Mouse (Mus musculus) myocyte (in vitro differentiated cells): ENCODE measurements at regions not wholly inside any gene's neighbourhood (a gene's known extent, or its start where the extent isn't known, plus 50 kb on each side); places are given as distances from the start of the nearest gene placed in this dataset.

Experiments
- CEBPB ChIP-seq: IDR thresholded peaks from 2 replicates; pipeline ENCODE4 v1.6.1; 2011; ENCODE audit warnings: mild to moderate bottlenecking, moderate library complexity; ENCODE audit not compliant: poor library complexity, insufficient read depth, severe bottlenecking
- MYOG ChIP-seq, 3 experiments: IDR thresholded peaks; one replicate each; pipeline ENCODE4 v1.6.1; 2011; ENCODE audit warnings: control low read depth in 2 of 3, low read depth in 2 of 3, mild to moderate bottlenecking in 2 of 3; ENCODE audit not compliant: insufficient read length in 2 of 3, control insufficient read depth in 1 of 3, insufficient read depth in 1 of 3
- POLR2A ChIP-seq: IDR thresholded peaks from one replicate; pipeline ENCODE4 v1.6.1; 2011; ENCODE audit warnings: low read depth, mild to moderate bottlenecking, control low read depth, moderate library complexity; ENCODE audit not compliant: insufficient read length

DNA sequence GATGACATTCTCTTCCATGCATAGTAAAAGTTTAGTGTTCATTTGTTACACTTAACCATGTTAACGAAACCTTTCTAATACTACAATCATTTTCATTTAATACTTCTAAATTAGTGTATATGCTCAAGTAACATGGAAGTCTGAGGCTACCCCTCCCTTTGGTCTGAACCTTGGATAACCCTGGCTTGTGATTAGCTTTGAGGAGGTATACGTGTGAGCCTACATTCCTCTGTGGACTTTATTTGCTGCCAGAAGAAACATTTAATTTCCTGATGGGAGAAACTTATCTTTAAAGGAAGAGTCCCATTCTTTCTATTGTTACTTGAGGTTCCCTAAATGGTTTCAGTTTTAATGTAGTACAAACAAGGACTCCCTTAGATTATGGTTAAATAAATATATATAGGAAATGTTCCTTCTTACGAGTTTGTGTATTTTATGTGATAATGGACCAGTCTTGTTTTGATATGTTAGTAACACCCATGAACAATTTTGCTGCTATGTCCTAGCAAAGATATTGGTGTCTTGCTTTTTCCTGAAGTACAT is 75.9 kb downstream of the Gm13691 start:
- no peak for TF ChIP-seq MYOG (IDR thresholded peaks at IDR 0.05; ENCODE audit: control insufficient read depth in 1 of 3, insufficient read depth in 1 of 3, insufficient read length in 2 of 3, low read depth in 2 of 3)
- no peak for TF ChIP-seq POLR2A
- no peak for TF ChIP-seq CEBPB
